Mouse (Mus musculus) CH12F3 (cell line): ENCODE measurements at regions not wholly inside any gene's neighbourhood (a gene's known extent, or its start where the extent isn't known, plus 50 kb on each side); places are given as distances from the start of the nearest gene placed in this dataset.

Source experiments
- in situ Hi-C: fragments of 300-500 bp; cut with MboI; formaldehyde crosslinking; loops from 2 replicates; pipeline ENCODE4 v1.14.3; 2020; ENCODE audit warnings: low sequenced_read_pairs

- in situ Hi-C loops, result no loop called here
Measured at GRCm38 (mm10) chr5:82472146-82472545, 882.8 kb downstream of the Tecrl start.

- in situ Hi-C loops, result no loop called here
Measured at GRCm38 (mm10) chr5:82464272-82464671, 890.7 kb downstream of the Tecrl start.

- in situ Hi-C loops, result no loop called here
Measured at GRCm38 (mm10) chr5:82441288-82441687, 913.7 kb downstream of the Tecrl start.

DNA sequence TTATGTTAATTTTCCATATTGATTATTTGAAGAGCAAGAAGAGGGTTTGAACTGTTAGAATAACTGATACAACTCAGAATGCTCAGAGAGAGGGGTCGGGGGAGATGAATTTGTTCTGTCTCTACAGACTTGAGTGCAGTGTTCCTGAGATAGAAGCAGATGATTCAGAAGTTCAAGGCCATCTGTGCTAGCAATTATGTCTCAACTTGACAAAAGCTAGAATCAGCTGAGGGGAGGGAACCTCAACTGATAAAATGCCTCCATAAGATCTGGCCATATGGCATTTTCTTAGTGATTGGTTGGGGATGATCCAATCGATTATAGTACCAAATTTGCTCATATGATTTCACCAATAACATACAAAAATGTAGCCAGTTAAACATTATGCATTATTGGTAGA is 914.9 kb downstream of the Tecrl start:
- in situ Hi-C loops, result no loop called here

GRCm38 (mm10) chr5:82420396-82420795 is 934.6 kb downstream of the Tecrl start:
- in situ Hi-C loops, result no loop called here

GRCm38 (mm10) chr5:82396632-82397234 is 958.3 kb downstream of the Tecrl start:
- in situ Hi-C loops, result no loop called here

DNA sequence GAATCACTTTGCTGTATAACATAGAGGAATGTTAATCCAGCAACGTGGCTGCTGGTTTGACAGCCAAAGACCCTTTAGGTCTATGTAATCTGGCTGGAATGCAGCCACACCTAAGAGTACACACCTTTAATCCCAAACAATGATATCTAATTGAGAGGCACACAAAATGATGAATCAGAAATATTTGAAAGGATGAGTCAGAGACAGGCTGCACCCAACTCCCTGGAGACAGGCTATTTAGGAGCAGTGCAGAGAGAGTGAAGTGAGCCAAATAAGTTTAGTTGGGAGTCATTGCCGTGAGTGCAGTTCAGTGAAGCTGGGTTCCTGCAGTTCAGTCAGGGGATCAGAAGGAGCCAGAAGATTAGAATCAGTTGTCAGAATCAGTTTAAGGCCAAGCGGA is 993.4 kb downstream of the Tecrl start:
- in situ Hi-C loops, result no loop called here

GRCm38 (mm10) chr5:82356336-82356735 is 998.7 kb downstream of the Tecrl start:
- in situ Hi-C loops, result no loop called here

DNA sequence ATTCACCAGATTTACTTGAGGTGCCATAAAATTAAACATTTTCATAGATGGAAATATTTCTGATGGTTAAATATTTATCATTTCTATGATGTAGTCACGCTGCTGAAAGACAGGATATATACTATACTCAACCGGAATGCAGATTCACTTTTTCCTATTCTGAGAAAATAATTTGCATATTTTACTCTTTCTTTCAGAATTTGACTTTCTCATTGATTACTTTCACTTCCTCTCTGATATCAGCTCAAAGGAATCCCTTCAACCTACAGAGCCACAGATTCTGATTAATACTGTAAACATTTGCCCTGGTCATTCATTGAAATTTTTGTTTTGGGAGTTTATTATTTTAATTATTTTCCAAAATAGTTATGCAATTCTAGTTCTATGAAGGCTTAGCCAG is 1003.9 kb downstream of the Tecrl start:
- in situ Hi-C loops, result no loop called here

DNA sequence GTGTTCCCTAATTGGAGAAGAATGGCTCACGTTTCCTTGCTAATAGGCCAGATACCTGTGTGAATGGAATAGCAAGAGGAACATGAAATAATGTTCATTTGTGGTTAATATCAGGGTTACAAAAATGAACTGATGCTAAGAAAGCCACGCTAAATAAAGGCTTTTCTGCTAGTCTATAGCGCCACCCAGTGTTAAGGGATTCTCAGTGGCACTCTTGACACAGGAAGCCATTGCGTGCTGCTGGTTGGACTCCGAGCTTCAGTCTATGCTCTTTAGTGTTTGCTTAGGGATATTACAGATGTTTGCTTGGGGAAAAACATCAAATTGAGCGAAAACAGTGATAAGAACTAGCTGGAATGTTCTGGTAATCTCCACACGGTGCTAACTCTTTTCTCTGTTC is 1008.3 kb downstream of the Tecrl start:
- in situ Hi-C loops, result no loop called here

DNA sequence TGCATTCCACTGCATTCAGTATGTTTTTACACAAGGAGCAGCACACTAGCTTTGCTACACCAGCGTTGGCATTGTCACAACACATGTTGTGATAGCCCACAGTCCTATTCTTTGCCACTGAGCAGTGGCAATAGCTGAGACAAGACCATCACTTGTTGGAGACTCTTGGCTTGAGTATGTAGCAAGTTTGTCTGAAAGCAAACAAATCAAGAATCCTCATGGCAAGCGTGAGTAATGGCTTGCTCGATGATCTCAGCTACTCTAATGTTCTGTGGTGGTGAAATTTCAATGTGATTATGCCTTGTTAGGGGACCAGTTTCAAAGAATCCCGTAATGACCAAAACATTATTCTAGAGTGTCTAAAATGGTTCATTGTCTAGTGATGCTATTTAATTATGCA is 1030.6 kb downstream of the Tecrl start:
- in situ Hi-C loops, result no loop called here

DNA sequence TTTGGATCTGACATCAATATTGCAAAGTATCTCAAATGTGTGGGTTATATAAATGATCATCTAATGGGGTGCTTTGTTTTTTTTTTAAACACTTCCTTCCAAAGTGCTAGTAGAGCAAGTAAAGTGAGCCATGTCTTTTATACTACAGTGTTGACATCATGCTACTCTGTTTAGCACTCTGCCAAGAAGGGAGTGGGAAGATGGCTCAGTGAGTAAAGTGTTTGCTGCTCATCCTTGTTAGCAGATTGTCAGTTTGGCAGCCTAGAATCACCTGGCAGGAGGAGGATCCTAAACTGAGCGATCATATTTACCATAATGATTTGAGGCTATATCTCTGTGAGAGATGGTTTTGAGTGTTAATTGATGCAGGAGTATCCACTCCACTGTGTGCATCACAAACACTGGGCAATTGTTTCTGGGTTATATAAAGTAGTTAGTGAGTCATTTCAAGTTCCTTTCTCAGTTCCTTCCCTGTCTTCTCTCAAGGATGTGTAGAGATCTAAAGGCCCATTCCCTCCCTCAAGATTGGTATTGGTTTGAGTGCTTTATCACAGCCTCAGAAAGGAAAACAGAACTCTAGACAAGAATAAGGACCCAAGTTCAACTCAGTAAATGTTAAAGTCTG is 1035.2 kb downstream of the Tecrl start:
- in situ Hi-C loops, result loop anchor here (5.0 kb wide), 1 partner anchor 353 kb away; no protein-coding TSS in a partner anchor

DNA sequence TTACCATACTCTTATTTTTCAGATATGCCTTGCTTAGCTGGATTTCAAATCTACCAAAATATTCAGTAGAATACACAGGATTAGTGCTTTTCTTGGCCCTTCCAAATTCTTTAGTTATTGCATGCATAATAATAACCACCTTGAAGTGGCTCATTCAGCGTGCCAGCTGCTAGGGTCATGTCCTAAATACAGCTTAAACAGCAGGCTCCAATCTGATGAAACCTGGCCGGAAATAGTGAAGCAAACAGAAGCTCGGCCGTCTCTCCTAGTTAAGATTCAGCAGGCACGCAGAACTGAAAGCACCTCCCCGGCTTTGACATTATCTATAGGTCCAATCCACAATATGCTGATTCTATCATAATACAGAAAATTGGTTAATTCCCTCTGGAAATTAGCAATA is 1042.9 kb downstream of the Tecrl start:
- in situ Hi-C loops, result no loop called here

DNA sequence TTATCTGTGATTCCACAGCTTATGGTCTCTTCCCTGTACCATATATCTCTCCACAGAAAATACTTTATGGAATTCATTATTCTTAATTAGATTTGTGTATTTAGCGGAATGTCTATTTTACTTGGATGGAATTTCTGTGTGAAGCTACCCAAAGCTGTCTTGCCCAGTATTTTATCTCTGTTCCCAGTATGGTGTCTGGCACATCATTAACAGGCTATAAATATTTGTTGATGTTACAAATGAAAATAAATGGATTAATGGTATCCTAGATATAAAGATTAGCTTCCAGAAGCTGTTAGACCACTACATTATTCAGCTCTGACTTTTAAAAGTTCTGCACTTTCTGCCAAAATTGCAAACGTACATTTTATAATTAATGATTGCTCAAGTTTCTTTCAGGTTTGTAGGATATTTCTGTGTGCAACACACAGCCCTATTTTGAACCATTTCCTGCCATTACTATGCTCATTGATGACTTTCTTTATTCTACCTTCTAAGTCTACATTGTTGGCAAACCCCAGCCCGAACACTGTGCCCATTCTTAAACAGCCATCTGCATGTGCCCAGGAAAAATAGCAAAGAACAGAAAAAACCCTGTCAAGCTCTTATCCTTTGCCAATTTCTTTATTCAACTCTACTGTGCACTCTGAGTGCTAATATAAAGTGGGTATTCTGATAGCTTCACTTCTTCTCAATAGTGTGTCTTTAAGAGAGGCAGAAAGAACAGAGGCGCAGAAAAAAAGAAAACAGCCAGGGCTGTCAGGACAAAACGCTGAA is 1066.7 kb downstream of the Tecrl start:
- in situ Hi-C loops, result no loop called here

GRCm38 (mm10) chr5:82253356-82254104 is 1101.5 kb downstream of the Tecrl start:
- in situ Hi-C loops, result no loop called here

- in situ Hi-C loops, result no loop called here
Measured at GRCm38 (mm10) chr5:82226329-82226728, 1128.7 kb downstream of the Tecrl start.

DNA sequence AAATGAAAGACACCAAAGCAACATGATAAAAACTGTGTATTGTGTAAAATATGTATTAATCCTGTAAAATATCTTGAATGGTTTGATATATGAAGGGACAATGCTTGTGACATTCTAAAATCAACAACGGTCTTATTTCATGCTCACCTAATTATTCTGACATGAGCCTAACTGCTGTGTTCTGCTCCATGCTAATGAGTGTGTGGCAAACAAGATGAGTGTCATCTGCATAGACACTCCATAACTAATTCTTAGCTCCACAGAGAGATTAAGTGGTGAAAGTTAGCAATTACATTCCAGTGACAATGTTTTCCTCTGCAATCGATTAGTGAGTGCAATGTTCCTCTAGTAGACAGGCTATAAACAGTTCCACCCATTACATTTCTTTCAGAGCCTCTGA is 1131.4 kb downstream of the Tecrl start:
- in situ Hi-C loops, result no loop called here

GRCm38 (mm10) chr5:82203606-82204005 is 1151.4 kb downstream of the Tecrl start:
- in situ Hi-C loops, result no loop called here
